Mouse (Mus musculus): ENCODE measurements around the gene Dlgap3.

DNA sequence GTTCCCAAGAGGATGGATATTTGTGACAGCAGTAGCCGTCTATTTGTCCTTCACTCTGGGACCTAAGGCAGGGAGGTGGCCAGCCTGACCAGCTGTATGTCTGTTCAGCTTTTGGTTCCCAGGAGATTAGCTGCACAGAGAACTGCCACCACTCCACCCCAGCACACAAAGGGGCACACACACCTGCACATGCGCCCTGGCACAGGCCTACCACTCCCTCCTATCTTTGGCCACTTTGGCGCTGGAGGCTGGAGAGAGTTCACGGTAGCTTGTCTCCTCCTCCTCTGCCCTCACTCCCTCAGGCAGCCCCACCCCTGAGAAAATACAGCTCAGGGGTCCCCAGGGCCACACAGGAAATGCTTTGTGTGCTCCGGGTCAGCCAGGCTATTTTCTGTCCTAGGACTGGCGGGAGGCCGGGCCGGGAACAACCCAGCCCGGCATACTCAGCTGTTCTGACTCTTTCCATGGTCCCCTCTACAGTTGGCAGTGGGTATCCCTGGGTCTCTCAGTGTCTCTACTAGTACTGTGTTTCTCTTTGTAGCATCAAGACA lies 109.5 kb downstream of the Dlgap3 start:
- TF ChIP-seq CTCF (IDR thresholded peaks at IDR 0.05; ENCODE audit: low read depth, low read length) (no peak), POLR2A (IDR thresholded peaks at IDR 0.05; ENCODE audit: extremely low read depth, insufficient read depth, low read length) (no peak)
